ENCODE assay signal across 25 mouse cellular contexts in genomic region chr7:46623979-46624378, GRCm38 (mm10). TPM values are rescaled to one million over a fixed set of nuclear protein-coding genes. Genes with fewer than 3 reads are reported as not detected.
DNase-seq lines count a peak whose midpoint lies in the region; ATAC-seq and TF ChIP-seq lines count a peak whose summit lies in the region.
"Had no signal": no experiment of that assay in that cellular context is flagged by ENCODE, and none has a peak within 500 bp of the region (broad histone marks: within the 10 kb centered on the region; RNA-seq: fewer than 3 reads in every experiment).

No protein-coding gene starts in this region.

- no peaks in the 10 kb centered on the region for H3K27me3 ChIP-seq in hindbrain, embryonic 13.5 days
- H3K27me3 ChIP-seq in hindbrain, embryonic 10.5 days (ENCODE audit: insufficient read depth, poor library complexity, severe bottlenecking): no peaks in the 10 kb centered on the region
- no peaks in the 10 kb centered on the region for H3K27me3 ChIP-seq in midbrain, embryonic 10.5 days (ENCODE audit: low read depth, poor library complexity, severe bottlenecking)
- no peaks in the 10 kb centered on the region for H3K27me3 ChIP-seq in midbrain, embryonic 11.5 days (ENCODE audit: control insufficient read depth, insufficient read depth, low read length)
- no peaks in the 10 kb centered on the region for H3K27me3 ChIP-seq in embryonic facial prominence, embryonic 15.5 days
- no peaks in the 10 kb centered on the region for H3K27me3 ChIP-seq in stomach, postnatal 0 days (ENCODE audit: control insufficient read depth, insufficient read depth, low read length)
- H3K27me3 ChIP-seq: heart, embryonic 12.5 days; heart, embryonic 15.5 days; hindbrain, embryonic 15.5 days had no signal

- H3K36me3 ChIP-seq in hindbrain, embryonic 13.5 days: peaks cover 49% of the 10 kb centered on the region
- peaks cover 30% of the 10 kb centered on the region for H3K36me3 ChIP-seq in hindbrain, embryonic 10.5 days
- H3K36me3 ChIP-seq in midbrain, embryonic 10.5 days: peaks cover 35% of the 10 kb centered on the region
- no peaks in the 10 kb centered on the region for H3K36me3 ChIP-seq in midbrain, embryonic 11.5 days (ENCODE audit: control insufficient read depth, insufficient read depth, low read length)
- H3K36me3 ChIP-seq in embryonic facial prominence, embryonic 15.5 days: 0 out of 2 replicates have a peak, but pooled peaks cover 8% of the 10 kb centered on the region
- H3K36me3 ChIP-seq in stomach, postnatal 0 days (ENCODE audit: control insufficient read depth, insufficient read depth, low read length): 0 out of 2 replicates have a peak, but pooled peaks cover 2% of the 10 kb centered on the region
- H3K36me3 ChIP-seq: heart, embryonic 15.5 days had no signal

- TF ChIP-seq CTCF in stomach, postnatal 0 days (IDR thresholded peaks at IDR 0.05; ENCODE audit: low read depth): no peak

- H3K9ac ChIP-seq in hindbrain, embryonic 13.5 days: no peak overlapping the region
- no peak overlapping the region for H3K9ac ChIP-seq in midbrain, embryonic 11.5 days (ENCODE audit: low read length)
- H3K9ac ChIP-seq in embryonic facial prominence, embryonic 15.5 days: no peak overlapping the region
- H3K9ac ChIP-seq in stomach, postnatal 0 days (ENCODE audit: low read length): no peak overlapping the region
- H3K9ac ChIP-seq: forebrain, postnatal 0 days; heart, embryonic 12.5 days; heart, embryonic 15.5 days; hindbrain, embryonic 15.5 days had no signal

- H3K4me3 ChIP-seq in hindbrain, embryonic 13.5 days: no peak overlapping the region
- no peak overlapping the region for H3K4me3 ChIP-seq in hindbrain, embryonic 10.5 days
- no peak overlapping the region for H3K4me3 ChIP-seq in midbrain, embryonic 10.5 days
- H3K4me3 ChIP-seq in midbrain, embryonic 11.5 days (ENCODE audit: low read depth, low read length): no peak overlapping the region
- H3K4me3 ChIP-seq in embryonic facial prominence, embryonic 15.5 days (replicated peaks): no peak overlapping the region
- no peak overlapping the region for H3K4me3 ChIP-seq in stomach, postnatal 0 days (ENCODE audit: low read depth, low read length)
- H3K4me3 ChIP-seq: forebrain, embryonic 10.5 days; heart, embryonic 12.5 days; heart, embryonic 15.5 days; hindbrain, embryonic 15.5 days had no signal

- peaks cover 3% of the 10 kb centered on the region; the same call in 1 of the 2 replicates for H3K4me1 ChIP-seq in hindbrain, embryonic 13.5 days (replicated peaks)
- peaks cover 5% of the 10 kb centered on the region; the same call in 1 of the 2 replicates for H3K4me1 ChIP-seq in hindbrain, embryonic 10.5 days (replicated peaks)
- H3K4me1 ChIP-seq in midbrain, embryonic 10.5 days: peaks cover under 1% of the 10 kb centered on the region; the same call in 1 of the 2 replicates
- H3K4me1 ChIP-seq in midbrain, embryonic 11.5 days (ENCODE audit: control insufficient read depth, insufficient read depth, low read length): no peaks in the 10 kb centered on the region
- 0 out of 2 replicates have a peak, but pooled peaks cover 9% of the 10 kb centered on the region for H3K4me1 ChIP-seq in embryonic facial prominence, embryonic 15.5 days
- no peaks in the 10 kb centered on the region for H3K4me1 ChIP-seq in stomach, postnatal 0 days (replicated peaks; ENCODE audit: control insufficient read depth, insufficient read depth)
- H3K4me1 ChIP-seq: hindbrain, embryonic 15.5 days had no signal

- TF ChIP-seq EP300 in stomach, postnatal 0 days (optimal IDR thresholded peaks at IDR 0.05): no peak

- H3K27ac ChIP-seq in hindbrain, embryonic 13.5 days: peak overlapping the region; percentile 30
- no peak overlapping the region for H3K27ac ChIP-seq in hindbrain, embryonic 10.5 days
- H3K27ac ChIP-seq in midbrain, embryonic 10.5 days (replicated peaks): peak overlapping the region; percentile 52; the same call in 1 of the 2 replicates
- no peak overlapping the region for H3K27ac ChIP-seq in midbrain, embryonic 11.5 days (ENCODE audit: low read depth, low read length)
- peak overlapping the region; percentile 67 for H3K27ac ChIP-seq in embryonic facial prominence, embryonic 15.5 days (replicated peaks)
- H3K27ac ChIP-seq in stomach, postnatal 0 days (replicated peaks): no peak overlapping the region
- H3K27ac ChIP-seq: forebrain, embryonic 10.5 days; heart, embryonic 15.5 days; hindbrain, embryonic 15.5 days had no signal

- WGBS in hindbrain, embryonic 13.5 days: 36% methylated on average over 2 of the region's 3 CpGs
- 61% methylated on average over 2 of the region's 3 CpGs for WGBS in hindbrain, embryonic 10.5 days
- WGBS in midbrain, embryonic 10.5 days: 52% methylated on average over 2 of the region's 3 CpGs
- WGBS in midbrain, embryonic 11.5 days: 70% methylated on average over 2 of the region's 3 CpGs
- 44% methylated on average over 2 of the region's 3 CpGs for WGBS in embryonic facial prominence, embryonic 15.5 days
- 74% methylated on average over 2 of the region's 3 CpGs for WGBS in stomach, postnatal 0 days

- H3K4me2 ChIP-seq in hindbrain, embryonic 13.5 days: no peak overlapping the region
- no peak overlapping the region for H3K4me2 ChIP-seq in midbrain, embryonic 11.5 days
- no peak overlapping the region for H3K4me2 ChIP-seq in embryonic facial prominence, embryonic 15.5 days (replicated peaks)
- H3K4me2 ChIP-seq in stomach, postnatal 0 days (replicated peaks; ENCODE audit: low read depth): no peak overlapping the region
- H3K4me2 ChIP-seq: heart, embryonic 12.5 days; heart, embryonic 15.5 days; hindbrain, embryonic 15.5 days had no signal

- no peaks in the 10 kb centered on the region for H3K9me3 ChIP-seq in hindbrain, embryonic 13.5 days
- no peaks in the 10 kb centered on the region for H3K9me3 ChIP-seq in hindbrain, embryonic 10.5 days
- no peaks in the 10 kb centered on the region for H3K9me3 ChIP-seq in midbrain, embryonic 10.5 days (replicated peaks)
- H3K9me3 ChIP-seq in midbrain, embryonic 11.5 days (ENCODE audit: control insufficient read depth, low read length): no peaks in the 10 kb centered on the region
- no peaks in the 10 kb centered on the region for H3K9me3 ChIP-seq in embryonic facial prominence, embryonic 15.5 days (replicated peaks)
- no peaks in the 10 kb centered on the region for H3K9me3 ChIP-seq in stomach, postnatal 0 days (ENCODE audit: control insufficient read depth, low read length)
- H3K9me3 ChIP-seq: forebrain, embryonic 10.5 days; heart, embryonic 12.5 days; heart, embryonic 15.5 days; hindbrain, embryonic 15.5 days had no signal

- no peak for ATAC-seq in hindbrain, embryonic 13.5 days (ENCODE audit: low FRiP score)
- ATAC-seq in midbrain, embryonic 11.5 days (ENCODE audit: low FRiP score): no peak
- ATAC-seq in embryonic facial prominence, embryonic 15.5 days (ENCODE audit: insufficient number of reproducible peaks, low FRiP score, low TSS enrichment, low read depth): peak; percentile 37; the same call in 1 of the 2 replicates
- no peak for ATAC-seq in stomach, postnatal 0 days (ENCODE audit: low FRiP score, low TSS enrichment)
- ATAC-seq: forebrain, embryonic 14.5 days; forebrain, postnatal 0 days had no signal

- no peak for DNase-seq in hindbrain, embryonic 10.5 days (ENCODE audit: low spot score)
- no peak for DNase-seq in midbrain, embryonic 10.5 days (ENCODE audit: low spot score)
- DNase-seq in midbrain, embryonic 11.5 days (ENCODE audit: low spot score, missing footprints): no peak
- DNase-seq in brain, adult 2 months (ENCODE audit: low read depth, low spot score): peak; percentile 42
- no peak for DNase-seq in stomach, postnatal 0 days (ENCODE audit: low spot score)
- DNase-seq: adrenal gland, adult 2 months; adrenal gland, postnatal 14 days; B cell, adult 2 months; cerebellum, adult 11-12 months; cerebellum, adult 8-10 months; cerebellum, postnatal 36 days; embryo, embryonic 11 days; forebrain, postnatal 0 days; gastrocnemius, postnatal 25 days; heart, adult 18-20 months; heart, postnatal 10 days; heart, postnatal 36 days had no signal

RNA-seq across cellular contexts. Expression of gene Sergef, which starts 15.6 kb away (rescaled TPM):
- 34.5 and 36.8 TPM in 2 replicates for polyA plus RNA-seq in hindbrain, embryonic 13.5 days (2015; fragmentation: Nextera tagmentation; extraction: Ambion mirVana)
- 16.2 and 18.7 TPM in 2 replicates for polyA plus RNA-seq in hindbrain, embryonic 10.5 days (2016; fragmentation: Nextera tagmentation; extraction: Ambion mirVana)
- 17.6 and 19.6 TPM in 2 replicates for polyA plus RNA-seq in midbrain, embryonic 10.5 days (2016; fragmentation: Nextera tagmentation; extraction: Ambion mirVana)
- polyA plus RNA-seq in midbrain, embryonic 11.5 days (2014; fragmentation: Nextera tagmentation; extraction: Ambion mirVana): 14.3 and 15.7 TPM in 2 replicates
- 15.0 and 16.6 TPM in 2 replicates for polyA plus RNA-seq in embryonic facial prominence, embryonic 15.5 days (2015; fragmentation: Nextera tagmentation; extraction: Ambion mirVana)
- polyA plus RNA-seq in stomach, postnatal 0 days (2015; fragmentation: Nextera tagmentation; extraction: Ambion mirVana): 10.8 and 11.4 TPM in 2 replicates

RNA-seq across cellular contexts. Expression of gene Tph1, which starts 48.4 kb away (rescaled TPM):
- polyA plus RNA-seq in hindbrain, embryonic 13.5 days (2015; fragmentation: Nextera tagmentation; extraction: Ambion mirVana): 0.43 and 0.62 TPM in 2 replicates
- 0.67 and 1.6 TPM in 2 replicates for polyA plus RNA-seq in hindbrain, embryonic 10.5 days (2016; fragmentation: Nextera tagmentation; extraction: Ambion mirVana)
- 0.51 and 0.79 TPM in 2 replicates for polyA plus RNA-seq in midbrain, embryonic 10.5 days (2016; fragmentation: Nextera tagmentation; extraction: Ambion mirVana)
- polyA plus RNA-seq in midbrain, embryonic 11.5 days (2014; fragmentation: Nextera tagmentation; extraction: Ambion mirVana): 0.21 and 0.59 TPM in 2 replicates
- polyA plus RNA-seq in embryonic facial prominence, embryonic 15.5 days (2015; fragmentation: Nextera tagmentation; extraction: Ambion mirVana): 2.2 and 3.4 TPM in 2 replicates
- polyA plus RNA-seq in stomach, postnatal 0 days (2015; fragmentation: Nextera tagmentation; extraction: Ambion mirVana): 0.48 and 0.79 TPM in 2 replicates
- polyA plus RNA-seq: adrenal gland, adult 2 months; forebrain, embryonic 10.5 days; heart, embryonic 12.5 days; hindbrain, embryonic 11.5 days had no signal

Comparison
In these comparisons a context has a peak if more than half of its experiments do, and no peak if none do; other contexts are left out.
1. H3K27ac ChIP-seq: peak in hindbrain, embryonic 13.5 days (single experiment), midbrain, embryonic 10.5 days (single experiment) and embryonic facial prominence, embryonic 15.5 days (single experiment); none in hindbrain, embryonic 10.5 days (single experiment), midbrain, embryonic 11.5 days (single experiment) and stomach, postnatal 0 days (single experiment).